Mouse (Mus musculus): Measurements from ENCODE around the gene Ddx31. TPM values are rescaled to one million over a fixed set of nuclear protein-coding genes. Genes with fewer than 3 reads are reported as not detected.

The Ddx31 gene
- polyA plus RNA-seq, 1 experiment: 6.4 TPM

DNA sequence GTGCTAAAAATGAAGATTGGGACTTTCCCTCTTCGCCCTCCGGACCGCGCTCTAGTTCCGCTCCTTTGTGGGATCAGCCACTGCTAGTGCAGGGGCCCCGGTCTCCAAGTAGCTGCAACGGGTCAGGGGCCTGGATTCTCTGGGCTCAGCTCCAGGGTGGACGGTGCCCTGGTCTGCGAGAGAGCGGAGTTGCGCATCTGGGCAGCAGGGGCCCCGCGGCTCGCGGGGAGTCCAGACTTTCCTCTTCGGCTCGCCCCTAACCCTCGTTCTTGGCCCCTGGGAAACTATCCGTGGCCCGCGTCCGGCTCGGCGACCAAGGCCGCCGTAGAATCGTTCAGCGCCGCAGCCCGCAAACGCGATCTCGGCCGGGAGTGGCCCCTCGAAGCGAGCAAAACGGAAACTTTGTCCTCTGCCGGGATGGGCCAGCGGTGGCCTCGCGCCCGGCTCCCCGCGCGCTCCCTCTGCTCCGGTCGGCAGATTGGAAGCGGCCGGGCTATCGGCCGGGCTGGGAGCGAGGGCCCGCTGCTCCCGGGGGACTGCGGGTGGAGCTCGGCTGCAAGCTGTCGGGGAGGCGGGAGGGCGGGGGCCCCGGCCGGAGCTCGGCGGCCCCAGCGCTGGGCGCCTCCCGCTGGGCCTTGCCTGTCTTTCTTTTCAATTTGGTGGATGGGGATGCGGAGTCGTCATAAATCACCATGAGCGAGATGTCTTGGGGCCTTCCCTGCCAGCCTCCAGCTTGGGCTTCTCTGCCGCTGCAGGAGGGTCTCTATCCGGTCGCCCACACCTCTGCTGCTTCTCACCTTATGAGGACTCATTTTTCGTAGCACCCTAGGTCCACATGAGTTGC is 77.5 kb downstream of the Ddx31 start:
- TF ChIP-seq TCF12 (IDR thresholded peaks at IDR 0.05; ENCODE audit: insufficient read depth, poor library complexity, severe bottlenecking) (no peak), CEBPB (IDR thresholded peaks at IDR 0.05; ENCODE audit: insufficient read depth, poor library complexity, severe bottlenecking) (no peak), REST (IDR thresholded peaks at IDR 0.05; ENCODE audit: insufficient read depth, insufficient read length) (no peak), MYOD1 (IDR thresholded peaks at IDR 0.05; ENCODE audit: control insufficient read depth in 1 of 3, insufficient read length in 2 of 3, low read depth in 2 of 3) (no peak), POLR2AphosphoS2 (IDR thresholded peaks at IDR 0.05; ENCODE audit: insufficient read length, low read depth) (no peak), E2F4 (IDR thresholded peaks at IDR 0.05; ENCODE audit: insufficient read depth) (no peak), USF1 (IDR thresholded peaks at IDR 0.05; ENCODE audit: low read depth) (no peak), POLR2A (IDR thresholded peaks at IDR 0.05; ENCODE audit: insufficient read length, low read depth) (no peak), MAX (IDR thresholded peaks at IDR 0.05; ENCODE audit: low read depth) (no peak), MYOG (IDR thresholded peaks at IDR 0.05; ENCODE audit: control insufficient read depth in 1 of 3, insufficient read depth in 1 of 3, insufficient read length in 2 of 3, low read depth in 2 of 3) (no peak), SRF (IDR thresholded peaks at IDR 0.05; ENCODE audit: control insufficient read depth, insufficient read length, low read depth) (no peak), TCF3 (IDR thresholded peaks at IDR 0.05; ENCODE audit: insufficient read length, low read depth) (no peak)
- Histone ChIP-seq H3K36me3 (ENCODE audit: control insufficient read depth, insufficient read depth) (no peaks in the 10 kb centered on the region), H3K4me2 (ENCODE audit: low read depth) (no peak overlapping the region), H3K27me3 (ENCODE audit: control insufficient read depth, insufficient read depth, insufficient read length) (peaks cover 17% of the 10 kb centered on the region), H3ac (ENCODE audit: control insufficient read depth, insufficient read length) (no peak overlapping the region), H3K4me3 (no peak overlapping the region), H3K79me2 (ENCODE audit: control insufficient read depth, insufficient read depth) (no peaks in the 10 kb centered on the region)

DNA sequence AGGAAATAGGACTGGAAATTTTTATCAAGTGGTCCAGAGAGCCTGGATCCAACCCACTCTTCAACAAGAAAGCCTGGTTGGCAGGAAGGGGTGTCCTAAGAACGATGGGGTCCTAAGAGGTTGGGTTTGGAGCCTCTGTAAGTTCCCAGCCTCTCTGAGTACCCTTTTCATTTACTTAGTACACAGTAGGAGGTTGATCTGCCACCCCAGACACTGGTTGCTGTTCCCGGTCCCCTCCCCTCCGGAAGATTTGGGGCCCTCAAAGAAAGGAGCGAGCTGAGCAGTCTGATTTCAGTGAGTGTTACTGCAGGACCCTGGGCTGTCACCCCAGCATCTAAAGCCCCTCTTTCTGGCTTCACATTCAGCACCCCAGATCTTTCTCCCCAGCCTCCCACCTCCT is 78.8 kb downstream of the Ddx31 start:
- no peak overlapping the region for H3K4me3 ChIP-seq
- no peaks in the 10 kb centered on the region for H3K36me3 ChIP-seq (ENCODE audit: control insufficient read depth, insufficient read depth)
- peaks cover 17% of the 10 kb centered on the region for H3K27me3 ChIP-seq (ENCODE audit: control insufficient read depth, insufficient read depth, insufficient read length)
- H3K79me2 ChIP-seq (ENCODE audit: control insufficient read depth, insufficient read depth): no peaks in the 10 kb centered on the region
- H3ac ChIP-seq (ENCODE audit: control insufficient read depth, insufficient read length): no peak overlapping the region
- TF ChIP-seq USF1 (IDR thresholded peaks at IDR 0.05; ENCODE audit: low read depth) (no peak), TCF12 (IDR thresholded peaks at IDR 0.05; ENCODE audit: insufficient read depth, poor library complexity, severe bottlenecking) (no peak), POLR2AphosphoS2 (IDR thresholded peaks at IDR 0.05; ENCODE audit: insufficient read length, low read depth) (no peak), SRF (IDR thresholded peaks at IDR 0.05; ENCODE audit: control insufficient read depth, insufficient read length, low read depth) (no peak), TCF3 (IDR thresholded peaks at IDR 0.05; ENCODE audit: insufficient read length, low read depth) (no peak), POLR2A (IDR thresholded peaks at IDR 0.05; ENCODE audit: insufficient read length, low read depth) (no peak), E2F4 (IDR thresholded peaks at IDR 0.05; ENCODE audit: insufficient read depth) (no peak), CEBPB (IDR thresholded peaks at IDR 0.05; ENCODE audit: insufficient read depth, poor library complexity, severe bottlenecking) (no peak), REST (IDR thresholded peaks at IDR 0.05; ENCODE audit: insufficient read depth, insufficient read length) (no peak), MAX (IDR thresholded peaks at IDR 0.05; ENCODE audit: low read depth) (no peak), MYOD1 (IDR thresholded peaks at IDR 0.05; ENCODE audit: control insufficient read depth in 1 of 3, insufficient read length in 2 of 3, low read depth in 2 of 3) (no peak), MYOG (IDR thresholded peaks at IDR 0.05; ENCODE audit: control insufficient read depth in 1 of 3, insufficient read depth in 1 of 3, insufficient read length in 2 of 3, low read depth in 2 of 3) (no peak)
- H3K4me2 ChIP-seq (ENCODE audit: low read depth): no peak overlapping the region

DNA sequence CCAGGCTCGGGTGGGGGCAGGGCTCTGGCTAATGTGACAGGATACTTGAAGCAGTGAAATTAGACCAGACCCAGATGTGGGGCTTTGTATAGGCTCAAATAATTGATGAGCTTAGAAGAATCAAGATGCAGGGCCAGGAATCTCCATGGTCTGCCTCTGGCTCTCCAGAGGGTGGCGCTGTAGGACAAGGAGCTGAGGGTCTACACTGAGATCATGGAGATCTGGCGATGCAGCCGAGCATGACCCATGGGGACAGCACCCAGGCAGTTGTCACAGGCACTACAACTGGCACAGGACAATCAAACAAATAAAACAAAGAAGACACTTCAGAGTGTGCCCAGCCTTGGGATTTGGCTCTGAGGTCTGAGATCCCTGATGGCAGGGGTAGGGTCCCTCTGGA is 83.7 kb downstream of the Ddx31 start:
- TF ChIP-seq TCF3 (IDR thresholded peaks at IDR 0.05; ENCODE audit: insufficient read length, low read depth) (no peak), POLR2A (IDR thresholded peaks at IDR 0.05; ENCODE audit: insufficient read length, low read depth) (no peak), REST (IDR thresholded peaks at IDR 0.05; ENCODE audit: insufficient read depth, insufficient read length) (no peak), USF1 (IDR thresholded peaks at IDR 0.05; ENCODE audit: low read depth) (no peak), SRF (IDR thresholded peaks at IDR 0.05; ENCODE audit: control insufficient read depth, insufficient read length, low read depth) (no peak), MYOD1 (IDR thresholded peaks at IDR 0.05; ENCODE audit: control insufficient read depth in 1 of 3, insufficient read length in 2 of 3, low read depth in 2 of 3) (no peak), E2F4 (IDR thresholded peaks at IDR 0.05; ENCODE audit: insufficient read depth) (no peak), TCF12 (IDR thresholded peaks at IDR 0.05; ENCODE audit: insufficient read depth, poor library complexity, severe bottlenecking) (no peak), CEBPB (IDR thresholded peaks at IDR 0.05; ENCODE audit: insufficient read depth, poor library complexity, severe bottlenecking) (no peak), MYOG (IDR thresholded peaks at IDR 0.05; ENCODE audit: control insufficient read depth in 1 of 3, insufficient read depth in 1 of 3, insufficient read length in 2 of 3, low read depth in 2 of 3) (no peak), MAX (IDR thresholded peaks at IDR 0.05; ENCODE audit: low read depth) (no peak), POLR2AphosphoS2 (IDR thresholded peaks at IDR 0.05; ENCODE audit: insufficient read length, low read depth) (no peak)
- Histone ChIP-seq H3K4me3 (no peak overlapping the region), H3K36me3 (ENCODE audit: control insufficient read depth, insufficient read depth) (no peaks in the 10 kb centered on the region), H3K4me2 (ENCODE audit: low read depth) (no peak overlapping the region), H3ac (ENCODE audit: control insufficient read depth, insufficient read length) (no peak overlapping the region), H3K79me2 (ENCODE audit: control insufficient read depth, insufficient read depth) (no peaks in the 10 kb centered on the region), H3K27me3 (ENCODE audit: control insufficient read depth, insufficient read depth, insufficient read length) (peaks cover 7% of the 10 kb centered on the region)

DNA sequence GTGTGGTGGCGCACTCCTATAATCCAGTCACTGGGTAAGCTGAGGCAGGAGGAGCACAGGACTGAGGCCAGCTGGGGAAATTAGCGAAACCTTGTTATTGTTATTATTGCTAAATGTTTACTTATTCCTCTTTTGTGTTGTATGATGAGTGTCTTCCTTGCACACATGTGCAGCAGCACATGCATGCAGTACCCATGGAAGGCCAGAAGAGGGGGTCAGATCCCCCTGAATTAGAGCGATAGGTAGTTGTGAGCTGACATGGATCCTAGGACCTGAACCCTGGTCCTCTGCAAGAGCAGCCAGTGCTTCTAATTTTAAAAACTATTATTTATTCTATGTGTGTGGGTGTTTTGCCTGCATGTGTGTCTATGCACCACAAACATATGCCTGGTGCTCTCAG is 90.4 kb downstream of the Ddx31 start:
- H3K36me3 ChIP-seq (ENCODE audit: control insufficient read depth, insufficient read depth): no peaks in the 10 kb centered on the region
- no peaks in the 10 kb centered on the region for H3K27me3 ChIP-seq (ENCODE audit: control insufficient read depth, insufficient read depth, insufficient read length)
- H3K4me2 ChIP-seq (ENCODE audit: low read depth): no peak overlapping the region
- no peaks in the 10 kb centered on the region for H3K79me2 ChIP-seq (ENCODE audit: control insufficient read depth, insufficient read depth)
- TF ChIP-seq USF1 (IDR thresholded peaks at IDR 0.05; ENCODE audit: low read depth) (no peak), CEBPB (IDR thresholded peaks at IDR 0.05; ENCODE audit: insufficient read depth, poor library complexity, severe bottlenecking) (no peak), REST (IDR thresholded peaks at IDR 0.05; ENCODE audit: insufficient read depth, insufficient read length) (no peak), POLR2AphosphoS2 (IDR thresholded peaks at IDR 0.05; ENCODE audit: insufficient read length, low read depth) (no peak), TCF12 (IDR thresholded peaks at IDR 0.05; ENCODE audit: insufficient read depth, poor library complexity, severe bottlenecking) (no peak), MAX (IDR thresholded peaks at IDR 0.05; ENCODE audit: low read depth) (no peak), MYOG (IDR thresholded peaks at IDR 0.05; ENCODE audit: control insufficient read depth in 1 of 3, insufficient read depth in 1 of 3, insufficient read length in 2 of 3, low read depth in 2 of 3) (no peak)
- H3ac ChIP-seq (ENCODE audit: control insufficient read depth, insufficient read length): no peak overlapping the region
- H3K4me3 ChIP-seq: no peak overlapping the region

Data from myocyte (in vitro differentiated cells).